Comparison of ENCODE assay signal across 8 mouse cellular contexts in the genomic region with DNA sequence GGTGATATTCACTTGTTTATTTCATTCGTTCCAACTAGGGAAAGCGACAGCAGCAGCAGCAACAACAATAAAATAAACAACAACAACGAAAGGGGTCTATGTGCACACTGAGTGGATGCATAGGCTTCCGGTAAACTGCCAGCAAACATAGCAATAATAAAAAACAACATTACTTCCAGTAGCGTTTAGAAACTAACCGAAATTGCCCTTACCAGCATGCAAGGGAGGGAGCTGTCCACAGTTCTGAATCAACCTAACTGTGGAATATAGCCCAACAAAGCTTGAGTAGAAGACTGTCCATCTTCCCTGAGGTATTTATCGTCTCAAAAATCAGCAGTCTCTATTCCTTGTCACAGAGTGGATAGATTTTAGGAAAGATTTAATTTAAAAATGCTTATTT. TPM values are rescaled to one million over a fixed set of nuclear protein-coding genes. Genes with fewer than 3 reads are reported as not detected.
DNase-seq lines count a peak whose midpoint lies in the region; TF ChIP-seq lines count a peak whose summit lies in the region.

No protein-coding gene starts in this region.

- peaks cover 14% of the 10 kb centered on the region; the same call in 1 of the 2 replicates for H3K27me3 ChIP-seq in heart, embryonic 10.5 days (ENCODE audit: insufficient read depth, poor library complexity, severe bottlenecking)
- H3K27me3 ChIP-seq in myocyte (ENCODE audit: control insufficient read depth, insufficient read depth, insufficient read length), result no peaks in the 10 kb centered on the region

- TF ChIP-seq POLR2A in myocyte (IDR thresholded peaks at IDR 0.05; ENCODE audit: insufficient read length, low read depth), result no peak

- H3K4me2 ChIP-seq in myocyte (ENCODE audit: low read depth), result no peak overlapping the region

- peaks cover 19% of the 10 kb centered on the region for H3K4me1 ChIP-seq in heart, embryonic 10.5 days
- H3K4me1 ChIP-seq in ES-E14 (ENCODE audit: control insufficient read depth in 2 of 2, insufficient read depth in 2 of 2, low read length in 2 of 2, poor library complexity in 1 of 2), result no peaks in the 10 kb centered on the region

- H3K9me3 ChIP-seq in heart, embryonic 10.5 days, result no peaks in the 10 kb centered on the region
- no peaks in the 10 kb centered on the region for H3K9me3 ChIP-seq in ES-E14 (ENCODE audit: control insufficient read depth, insufficient read depth, low read depth, low read length)

- H3K36me3 ChIP-seq in heart, embryonic 10.5 days, result no peaks in the 10 kb centered on the region
- H3K36me3 ChIP-seq in ES-E14 (ENCODE audit: control insufficient read depth, insufficient read depth, low read length, poor library complexity, severe bottlenecking) (no peaks in the 10 kb centered on the region), myocyte (ENCODE audit: control insufficient read depth, insufficient read depth) (no peaks in the 10 kb centered on the region)

- in situ Hi-C loops in ES-E14 (cut with MboI; ENCODE audit: low sequenced_read_pairs in 2 of 2, unreplicated experiment in 2 of 2), result no loop called here

- H3K79me2 ChIP-seq in myocyte (ENCODE audit: control insufficient read depth, insufficient read depth), result no peaks in the 10 kb centered on the region

- no peak overlapping the region for H3K27ac ChIP-seq in heart, embryonic 10.5 days
- H3K27ac ChIP-seq in ES-E14 (ENCODE audit: insufficient read depth, low read depth, low read length, poor library complexity, severe bottlenecking), result no peak overlapping the region

- DNase-seq in heart, embryonic 10.5 days (ENCODE audit: low spot score), result no peak
- no peak for DNase-seq in heart, adult 8-10 months (ENCODE audit: low spot score)
- DNase-seq in ES-E14 (ENCODE audit: low read depth, low spot score), result peak; percentile 35
- DNase-seq in embryo, embryonic 11 days, result peak; percentile 80
- DNase-seq in hindlimb bud, embryonic 11.5 days (ENCODE audit: extremely low spot score, low read depth, low spot score), result peak; percentile 72
- no peak for DNase-seq in left cerebral cortex, postnatal 36 days (ENCODE audit: low spot score in 2 of 2)
- no peak for DNase-seq in spleen, postnatal 4 days (ENCODE audit: low spot score in 2 of 2)

- no peak overlapping the region for H3K9ac ChIP-seq in ES-E14 (ENCODE audit: insufficient read depth, low read depth, low read length, poor library complexity, severe bottlenecking)

- H3K4me3 ChIP-seq in heart, embryonic 10.5 days, result peak overlapping the region; percentile 78
- H3K4me3 ChIP-seq in ES-E14 (ENCODE audit: insufficient read depth in 1 of 2, low read depth in 1 of 2, low read length in 2 of 2, poor library complexity in 1 of 2, severe bottlenecking in 1 of 2) (no peak overlapping the region), myocyte (no peak overlapping the region)

- no peak overlapping the region for H3ac ChIP-seq in myocyte (ENCODE audit: control insufficient read depth, insufficient read length)

- intact Hi-C loops in left cerebral cortex, postnatal 36 days (cut with DNase I), result loop anchor here (5.0 to 10.0 kb wide), 5 partner anchors 53 to 748 kb away; no protein-coding TSS in a partner anchor

- 35% methylated on average over 7 of the region's 7 CpGs for WGBS in heart, embryonic 10.5 days

TF ChIP-seq in ES-E14, 5 proteins besides CTCF, POLR2A, EP300 and RAD21:
- no peak for TF ChIP-seq ZC3H11A (IDR thresholded peaks at IDR 0.05; ENCODE audit: borderline replicate concordance, low read depth, low read length)
- no peak for TF ChIP-seq CHD2 (IDR thresholded peaks at IDR 0.05; ENCODE audit: low read depth, low read length)
- TF ChIP-seq MAFK (IDR thresholded peaks at IDR 0.05; ENCODE audit: insufficient read depth, low read depth, low read length), result no peak
- no peak for TF ChIP-seq ZNF384 (IDR thresholded peaks at IDR 0.05; ENCODE audit: low read depth, low read length)
- TF ChIP-seq HCFC1 (IDR thresholded peaks at IDR 0.05; ENCODE audit: borderline replicate concordance, insufficient read depth, low read length), result no peak

TF ChIP-seq in myocyte, 11 proteins besides CTCF, POLR2A, EP300 and RAD21:
- no peak for TF ChIP-seq USF1 (IDR thresholded peaks at IDR 0.05; ENCODE audit: low read depth)
- no peak for TF ChIP-seq CEBPB (IDR thresholded peaks at IDR 0.05; ENCODE audit: insufficient read depth, poor library complexity, severe bottlenecking)
- TF ChIP-seq E2F4 (IDR thresholded peaks at IDR 0.05; ENCODE audit: insufficient read depth), result no peak
- peak; percentile 66 for TF ChIP-seq MAX (IDR thresholded peaks at IDR 0.05; ENCODE audit: low read depth)
- peak; percentile 80 for TF ChIP-seq REST (IDR thresholded peaks at IDR 0.05; ENCODE audit: insufficient read depth, insufficient read length)
- TF ChIP-seq SRF (IDR thresholded peaks at IDR 0.05; ENCODE audit: control insufficient read depth, insufficient read length, low read depth), result no peak
- no peak for TF ChIP-seq TCF3 (IDR thresholded peaks at IDR 0.05; ENCODE audit: insufficient read length, low read depth)

RNA-seq across cellular contexts. Expression of a gene that starts 2.0 kb away (rescaled TPM):
- polyA plus RNA-seq in heart, embryonic 10.5 days (2016; fragmentation: Nextera tagmentation; extraction: Ambion mirVana), result 0.15 and 0.23 TPM in 2 replicates
- total RNA-seq in heart, adult 8-10 months (2022), result 1 to 10 TPM in 1 of 4 experiments, under 1 TPM in 3; 0.60 to 1.2 (median 0.81) TPM
- 0.05 and 0.09 TPM in 2 replicates for total RNA-seq in ES-E14 (2012; rRNA removed)
- 0.13 TPM for polyA plus RNA-seq in myocyte (2012; fragmentation: generic; extraction: Trizol)
- 10 to 100 TPM; 36.7 to 42.1 TPM for total RNA-seq in left cerebral cortex, postnatal 36 days (2021)

Comparison
In these comparisons a context has a peak if more than half of its experiments do, and no peak if none do; other contexts are left out.
1. DNase-seq: peak in ES-E14 (single experiment), embryo, embryonic 11 days (single experiment) and hindlimb bud, embryonic 11.5 days (single experiment); none in heart, embryonic 10.5 days (single experiment), heart, adult 8-10 months (single experiment), left cerebral cortex, postnatal 36 days (0 of 2) and spleen, postnatal 4 days (0 of 2).
2. RNA of a gene that starts 2.0 kb away (total RNA-seq): 36.7 to 42.1 TPM in left cerebral cortex, postnatal 36 days; 0.60 to 1.2 TPM in heart, adult 8-10 months and 0.05 to 0.09 TPM in ES-E14; every median in the first group is over 10 times any median in the second.